Mouse (Mus musculus) adrenal gland (tissue): ENCODE measurements at regions not wholly inside any gene's neighbourhood (a gene's known extent, or its start where the extent isn't known, plus 50 kb on each side); places are given as distances from the start of the nearest gene placed in this dataset.

Experiments used
- intact Hi-C: fragments of 180-260 bp; cut with DNase I; formaldehyde crosslinking; loops from one replicate; pipeline ENCODE4 v1.15.1; 2025

DNA sequence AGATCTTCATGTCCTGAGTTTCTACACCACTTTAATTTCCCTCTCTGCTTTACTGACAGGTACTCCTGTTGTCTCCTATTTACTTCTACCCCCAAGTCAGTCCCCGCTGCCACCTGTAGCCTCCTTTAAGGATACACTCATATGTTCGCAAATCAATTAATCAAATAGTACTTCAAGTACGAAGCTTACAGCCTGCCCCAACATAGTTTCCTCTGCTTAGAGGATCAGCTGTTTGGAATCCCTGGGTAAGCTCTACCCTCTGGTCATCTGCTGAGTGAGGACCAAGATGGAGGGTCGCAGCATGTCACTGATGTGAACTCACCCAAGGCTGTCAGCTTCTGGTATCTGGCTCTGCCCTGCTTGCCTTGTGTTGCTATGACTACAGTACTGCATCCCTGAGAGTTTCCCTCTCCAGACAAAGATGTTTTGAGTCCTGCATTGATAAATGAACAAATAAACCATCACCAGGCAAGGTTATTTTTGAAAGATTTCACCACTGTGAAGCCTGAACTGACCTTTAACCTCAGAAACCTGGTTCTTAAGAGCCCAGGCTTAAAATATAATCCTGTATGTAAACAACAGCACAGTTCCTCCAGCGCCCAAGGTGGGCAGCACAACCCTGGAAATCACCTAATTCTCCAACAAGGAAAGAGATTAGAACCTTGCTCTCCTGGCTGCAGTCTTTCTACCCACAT is 159.6 kb upstream of the Foxq1 start:
- intact Hi-C loops: no loop called here

DNA sequence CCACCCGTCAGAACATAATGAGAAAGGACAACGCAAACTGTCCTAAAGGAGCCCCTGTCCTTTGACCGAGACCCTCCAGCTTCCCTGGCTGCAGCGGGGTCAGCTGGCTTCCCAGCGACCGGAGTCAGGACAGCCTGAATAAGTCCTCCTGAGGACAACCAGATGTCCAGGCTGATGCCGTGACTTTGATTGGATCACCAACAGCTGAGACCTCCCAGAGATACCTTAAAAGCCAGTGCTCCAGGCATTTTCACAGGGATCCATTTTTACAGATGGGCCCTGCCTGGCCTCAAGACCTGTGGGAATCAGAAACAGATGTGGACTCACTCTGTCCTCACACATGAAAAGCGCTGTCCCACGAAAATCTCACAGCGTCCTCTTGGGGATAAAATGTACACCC is 158.7 kb upstream of the Foxq1 start:
- intact Hi-C loops: no loop called here

- intact Hi-C loops: no loop called here
These were observed 155.5 kb upstream of the Foxq1 start for GRCm38 (mm10) chr13:31400401-31400800.

GRCm38 (mm10) chr13:31405312-31405711 is 150.6 kb upstream of the Foxq1 start:
- intact Hi-C loops: no loop called here

- intact Hi-C loops: no loop called here
These were observed 147.4 kb upstream of the Foxq1 start for GRCm38 (mm10) chr13:31408439-31409122.

DNA sequence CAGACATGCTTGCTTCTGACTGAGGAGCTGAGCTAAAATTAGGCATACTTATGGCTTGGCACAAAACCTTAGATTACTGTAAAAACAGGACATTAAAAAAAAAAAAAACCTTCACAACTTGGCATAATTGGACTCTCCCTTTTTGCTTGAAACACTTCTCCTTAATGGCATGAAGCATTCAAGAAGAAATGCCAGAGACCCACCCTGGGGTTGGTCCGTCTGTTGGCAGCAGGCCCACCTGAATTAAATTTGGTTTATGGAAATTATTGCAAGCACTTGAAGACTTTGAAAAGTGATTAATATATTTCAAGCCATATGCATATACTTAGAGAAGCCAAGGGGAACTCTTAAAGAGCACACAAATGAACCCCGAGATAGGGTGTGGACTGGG is 146.8 kb upstream of the Foxq1 start:
- intact Hi-C loops: no loop called here

GRCm38 (mm10) chr13:31421556-31421955 is 134.4 kb upstream of the Foxq1 start:
- intact Hi-C loops: no loop called here

GRCm38 (mm10) chr13:31423599-31423998 is 132.3 kb upstream of the Foxq1 start:
- intact Hi-C loops: no loop called here

- intact Hi-C loops: no loop called here
These were observed 130.0 kb upstream of the Foxq1 start for GRCm38 (mm10) chr13:31425825-31426500.

GRCm38 (mm10) chr13:31436434-31436833 is 119.5 kb upstream of the Foxq1 start:
- intact Hi-C loops: no loop called here

DNA sequence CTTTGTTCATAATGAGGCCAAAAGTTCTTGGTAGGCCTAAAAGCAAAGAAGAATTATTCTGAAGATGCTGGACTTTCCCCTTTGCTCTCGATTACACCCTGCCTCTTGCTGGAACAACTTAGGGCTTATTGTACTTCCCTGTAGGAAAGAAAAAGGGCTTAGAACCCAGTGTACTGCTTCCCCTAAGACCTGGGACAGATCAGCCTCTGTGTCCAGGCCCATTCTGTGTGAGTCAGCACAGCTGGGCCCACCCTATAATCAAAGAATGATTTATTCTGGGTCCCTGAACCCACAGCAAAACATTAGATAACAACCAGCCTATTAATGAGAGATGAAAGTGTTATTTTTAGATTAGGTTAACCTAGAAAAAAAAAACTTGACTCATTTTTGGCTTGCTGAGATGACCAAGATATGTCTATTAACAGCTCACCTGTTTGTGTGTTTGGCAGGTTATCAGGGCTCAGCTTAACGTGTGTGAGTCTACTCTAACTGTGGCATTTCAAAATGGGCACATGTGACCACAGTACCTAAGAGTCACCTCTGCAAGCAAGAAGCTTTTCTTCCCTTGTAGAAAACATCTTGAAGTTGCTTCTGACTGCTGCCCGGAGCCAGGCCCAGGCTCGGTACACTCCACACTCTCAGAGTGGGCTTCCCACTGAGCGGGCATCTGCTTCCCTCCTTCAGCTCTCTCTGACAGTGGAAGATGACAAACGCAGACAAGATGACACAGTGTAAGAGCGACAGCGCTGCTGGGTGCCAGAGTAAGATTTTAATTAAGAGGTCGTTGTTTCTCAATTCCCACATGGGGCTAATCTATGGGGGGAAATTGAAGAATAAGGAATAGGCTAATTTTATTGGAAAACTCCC is 115.9 kb upstream of the Foxq1 start:
- intact Hi-C loops: no loop called here

DNA sequence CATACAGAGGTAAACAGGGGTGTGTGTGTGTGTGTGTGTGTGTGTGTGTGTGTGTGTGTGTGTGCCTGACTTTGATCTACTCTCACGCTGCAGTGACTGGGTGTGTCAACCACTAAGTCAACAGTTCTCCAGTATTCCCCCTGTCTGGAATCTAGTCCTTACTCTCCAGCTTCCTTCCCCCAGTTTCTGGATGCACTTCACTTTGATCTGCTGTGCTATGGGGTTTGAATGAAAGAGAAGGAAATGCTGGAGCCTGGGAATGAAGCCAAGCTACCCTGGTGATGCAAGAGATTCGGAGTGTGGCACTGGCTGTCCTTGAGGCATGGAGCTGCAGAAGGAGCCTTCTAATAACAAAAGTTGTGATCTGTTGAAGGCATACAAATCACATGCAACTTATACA is 97.1 kb upstream of the Foxq1 start:
- intact Hi-C loops: no loop called here

- intact Hi-C loops: no loop called here
These were observed 90.8 kb upstream of the Foxq1 start for GRCm38 (mm10) chr13:31465141-31465540.

GRCm38 (mm10) chr13:31465711-31466110 is 90.2 kb upstream of the Foxq1 start:
- intact Hi-C loops: no loop called here

DNA sequence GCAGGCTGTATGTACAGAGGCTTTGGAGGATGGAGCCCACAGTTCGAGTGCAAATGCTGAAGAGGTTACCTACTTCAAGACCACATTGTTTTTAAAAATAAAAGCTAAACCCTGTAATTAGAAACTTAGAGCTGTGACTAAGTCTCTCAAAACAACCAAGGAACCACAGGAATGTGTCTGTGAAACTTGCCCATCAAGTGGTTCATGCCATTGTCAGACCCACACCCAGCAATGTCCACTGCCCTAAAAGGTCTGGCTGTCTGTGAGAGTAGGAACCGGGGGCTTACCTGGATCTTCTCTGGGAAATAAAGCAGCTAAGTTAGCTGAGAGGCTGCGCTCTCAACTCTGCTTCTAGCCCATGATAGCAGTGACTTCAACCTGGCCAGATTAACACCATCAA is 87.8 kb upstream of the Foxq1 start:
- intact Hi-C loops: no loop called here

DNA sequence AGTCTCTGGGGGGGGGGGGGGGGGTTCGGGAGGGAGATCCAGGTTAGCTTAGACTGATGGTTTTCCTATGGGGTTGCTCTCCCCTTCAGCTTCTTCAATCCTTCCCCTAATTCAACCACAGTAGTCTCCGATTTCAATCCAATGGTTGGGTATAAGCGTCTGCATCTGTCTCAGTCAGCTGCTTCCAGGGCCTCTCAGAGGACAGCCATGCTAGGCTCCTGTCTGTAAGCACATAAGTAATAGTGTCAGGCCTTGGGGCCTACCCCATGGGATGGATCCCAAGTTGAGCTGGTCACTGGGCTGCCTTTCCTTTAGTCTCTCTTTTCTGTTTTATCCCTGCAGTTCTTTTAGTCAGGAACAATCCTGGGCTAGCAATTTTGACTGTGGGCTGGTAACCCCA is 87.0 kb upstream of the Foxq1 start:
- intact Hi-C loops: no loop called here

DNA sequence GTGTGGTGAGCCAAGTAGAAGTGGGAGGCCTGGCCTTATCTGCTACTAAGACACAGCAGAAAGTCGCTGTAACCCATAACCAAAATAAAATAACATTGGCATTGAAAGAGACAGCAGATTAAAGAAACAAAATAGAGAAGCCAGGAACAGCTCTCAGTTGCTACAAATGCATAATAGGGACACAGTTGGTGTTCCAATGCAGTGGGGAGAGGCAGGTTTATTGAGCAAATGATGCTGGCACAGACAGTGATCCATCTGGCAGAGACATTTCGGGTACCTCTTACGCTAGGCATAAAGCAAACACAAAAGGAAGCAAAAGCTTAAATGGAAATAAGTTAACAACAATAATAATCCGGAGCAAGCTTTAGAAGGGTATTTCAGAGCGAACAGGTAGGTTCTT is 83.6 kb upstream of the Foxq1 start:
- intact Hi-C loops: no loop called here

DNA sequence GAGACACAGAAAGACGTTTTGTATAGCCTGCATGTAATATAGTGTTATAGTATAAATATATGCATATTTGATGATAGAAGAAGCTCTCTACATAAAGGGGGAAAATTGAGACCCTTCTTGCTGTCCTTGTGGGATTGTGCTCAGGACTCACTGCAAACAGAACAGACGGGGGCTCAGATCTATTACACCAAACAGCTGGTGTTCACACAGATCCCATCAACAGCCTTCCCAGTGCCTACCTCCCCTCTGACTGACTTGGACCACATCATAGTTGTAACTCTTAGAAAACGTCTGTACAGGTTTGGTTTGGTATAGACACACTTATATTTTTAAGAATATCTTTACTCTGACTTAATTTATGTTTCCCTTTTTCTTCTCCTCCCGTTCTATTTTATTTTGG is 83.1 kb upstream of the Foxq1 start:
- intact Hi-C loops: no loop called here

- intact Hi-C loops: no loop called here
These were observed 82.7 kb upstream of the Foxq1 start for GRCm38 (mm10) chr13:31473275-31473674.

GRCm38 (mm10) chr13:31475845-31476244 is 80.1 kb upstream of the Foxq1 start:
- intact Hi-C loops: no loop called here

GRCm38 (mm10) chr13:31477171-31477867 is 78.6 kb upstream of the Foxq1 start:
- intact Hi-C loops: no loop called here
